Mouse (Mus musculus): Measurements from ENCODE around the gene Mia2. TPM values are rescaled to one million over a fixed set of nuclear protein-coding genes. Genes with fewer than 3 reads are reported as not detected.
A peak's percentile ranks its signal among the peaks of the same experiment; 100 is the strongest.

Gene Mia2
- polyA plus RNA-seq, 1 experiment from 2014 or later = 131 TPM

DNA sequence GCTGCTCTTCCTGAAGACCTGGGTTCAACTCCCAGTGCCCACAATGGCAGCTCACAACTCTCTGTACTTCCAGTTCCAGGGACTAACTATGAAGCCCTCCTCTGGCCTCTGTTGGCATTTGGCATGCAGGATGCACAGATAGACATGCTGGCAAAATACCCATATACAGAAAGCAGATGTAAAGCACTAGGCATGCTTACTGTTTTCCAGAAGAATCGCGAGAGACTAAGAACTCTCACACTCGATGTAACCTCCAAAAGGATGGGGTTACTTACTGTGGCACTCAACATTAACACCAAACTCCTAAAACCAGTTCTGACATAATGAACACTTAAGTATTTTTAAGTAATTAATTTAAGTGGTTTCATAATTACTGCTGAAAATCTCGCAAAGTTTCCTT is 35.3 kb upstream of the Mia2 start:
- Histone ChIP-seq H3K4me3 (ENCODE audit: low read depth, low read length) (peak overlapping the region; percentile 78), H3K27me3 (replicated peaks; ENCODE audit: control insufficient read depth, insufficient read depth, low read length) (no peaks in the 10 kb centered on the region), H3K4me1 (replicated peaks; ENCODE audit: control insufficient read depth, insufficient read depth, low read length) (0 out of 2 replicates have a peak, but pooled peaks cover 5% of the 10 kb centered on the region), H3K36me3 (ENCODE audit: control insufficient read depth, insufficient read depth) (peaks cover 4% of the 10 kb centered on the region; the same call in 1 of the 2 replicates), H3K9ac (ENCODE audit: low read depth, low read length) (peak overlapping the region; percentile 94), H3K9me3 (ENCODE audit: control insufficient read depth) (no peaks in the 10 kb centered on the region), H3K27ac (ENCODE audit: low read depth, low read length) (no peak overlapping the region), H3K4me2 (replicated peaks; ENCODE audit: low read depth) (peak overlapping the region; percentile 67)
- 53% methylated on average over 4 of the region's 4 CpGs for WGBS
- ATAC-seq = no peak
- TF ChIP-seq CTCF (IDR thresholded peaks at IDR 0.05; ENCODE audit: low read depth) = no peak

- ATAC-seq = peak; percentile 90
- WGBS = under 1% methylated on average over 49 of the region's 49 CpGs
- H3K27ac ChIP-seq (ENCODE audit: low read depth, low read length) = peak within 1 kb of the TSS; percentile 95
Observed at GRCm38 (mm10) chr12:59060993-59061595, 34.5 kb upstream of the Mia2 start, which contains the start of gene Trappc6b. Gene Trappc6b (minus strand): TSS chr12:59061472.

GRCm38 (mm10) chr12:59064837-59065236 is 30.8 kb upstream of the Mia2 start:
- Histone ChIP-seq H3K9me3 (ENCODE audit: control insufficient read depth) (no peaks in the 10 kb centered on the region), H3K27ac (ENCODE audit: low read depth, low read length) (no peak overlapping the region), H3K4me2 (replicated peaks; ENCODE audit: low read depth) (no peak overlapping the region), H3K4me3 (ENCODE audit: low read depth, low read length) (no peak overlapping the region), H3K36me3 (ENCODE audit: control insufficient read depth, insufficient read depth) (peaks cover 17% of the 10 kb centered on the region), H3K9ac (ENCODE audit: low read depth, low read length) (no peak overlapping the region), H3K4me1 (replicated peaks; ENCODE audit: control insufficient read depth, insufficient read depth, low read length) (0 out of 2 replicates have a peak, but pooled peaks cover 8% of the 10 kb centered on the region), H3K27me3 (replicated peaks; ENCODE audit: control insufficient read depth, insufficient read depth, low read length) (no peaks in the 10 kb centered on the region)
- no peak for TF ChIP-seq CTCF (IDR thresholded peaks at IDR 0.05; ENCODE audit: low read depth)
- WGBS = 85% methylated on average over 8 of the region's 8 CpGs
- ATAC-seq = no peak

More at GRCm38 (mm10) chr12:59060993-59061595, 34.5 kb upstream of the Mia2 start, which contains the start of gene Trappc6b:
- Histone ChIP-seq H3K4me2 (replicated peaks; ENCODE audit: low read depth) (peak within 1 kb of the TSS; percentile 67), H3K4me1 (replicated peaks; ENCODE audit: control insufficient read depth, insufficient read depth, low read length) (0 out of 2 replicates have a peak, but pooled peaks cover 7% of the 10 kb centered on the region), H3K9me3 (ENCODE audit: control insufficient read depth) (no peaks in the 10 kb centered on the region), H3K9ac (ENCODE audit: low read depth, low read length) (peak within 1 kb of the TSS; percentile 94), H3K27me3 (replicated peaks; ENCODE audit: control insufficient read depth, insufficient read depth, low read length) (no peaks in the 10 kb centered on the region), H3K36me3 (ENCODE audit: control insufficient read depth, insufficient read depth) (peaks cover 4% of the 10 kb centered on the region; the same call in 1 of the 2 replicates), H3K4me3 (ENCODE audit: low read depth, low read length) (peak within 1 kb of the TSS; percentile 78)
- peak; percentile 48 for TF ChIP-seq CTCF (IDR thresholded peaks at IDR 0.05; ENCODE audit: low read depth)

DNA sequence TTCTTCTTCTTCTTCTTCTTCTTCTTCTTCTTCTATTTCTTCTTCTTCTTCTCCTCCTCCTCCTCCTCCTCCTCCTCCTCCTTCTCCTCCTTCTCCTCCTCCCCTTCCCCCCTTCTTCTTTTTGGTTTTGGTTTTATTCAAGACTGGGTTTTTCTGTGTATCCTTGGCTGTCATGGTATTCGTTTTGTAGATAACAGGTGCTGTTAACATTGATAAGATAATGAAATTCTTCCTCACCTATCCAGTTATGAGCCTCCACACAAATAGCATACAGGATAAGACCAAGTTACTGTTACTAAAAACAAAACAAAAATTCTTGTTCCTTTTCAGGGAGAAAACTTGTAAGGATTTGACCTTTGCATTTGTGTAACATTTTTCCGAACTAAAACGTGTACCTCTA is 29.8 kb upstream of the Mia2 start:
- H3K4me3 ChIP-seq (ENCODE audit: low read depth, low read length) = peak overlapping the region; percentile 99
- peak overlapping the region; percentile 97; the same call in 1 of the 2 replicates for H3K9ac ChIP-seq (ENCODE audit: low read depth, low read length)
- no peak for ATAC-seq

GRCm38 (mm10) chr12:59066448-59067077 is 29.0 kb upstream of the Mia2 start, which contains the start of gene Pnn:
Gene Pnn (plus strand): TSS chr12:59066884.
- peak; percentile 46 for TF ChIP-seq CTCF (IDR thresholded peaks at IDR 0.05; ENCODE audit: low read depth)
- Histone ChIP-seq H3K27me3 (replicated peaks; ENCODE audit: control insufficient read depth, insufficient read depth, low read length) (no peaks in the 10 kb centered on the region), H3K4me1 (replicated peaks; ENCODE audit: control insufficient read depth, insufficient read depth, low read length) (0 out of 2 replicates have a peak, but pooled peaks cover 3% of the 10 kb centered on the region), H3K9me3 (ENCODE audit: control insufficient read depth) (no peaks in the 10 kb centered on the region), H3K27ac (ENCODE audit: low read depth, low read length) (peak within 1 kb of the TSS; percentile 92), H3K36me3 (ENCODE audit: control insufficient read depth, insufficient read depth) (peaks cover 33% of the 10 kb centered on the region), H3K9ac (ENCODE audit: low read depth, low read length) (peak within 1 kb of the TSS; percentile 97), H3K4me2 (replicated peaks; ENCODE audit: low read depth) (peak within 1 kb of the TSS; percentile 77), H3K4me3 (ENCODE audit: low read depth, low read length) (peak within 1 kb of the TSS; percentile 99)
- peak; percentile 99 for ATAC-seq
- under 1% methylated on average over 42 of the region's 43 CpGs for whole genome bisulfite sequencing

More for the DNA sequence above, 29.8 kb upstream of the Mia2 start:
- WGBS = 35% methylated on average over 3 of the region's 3 CpGs
- Histone ChIP-seq H3K4me1 (replicated peaks; ENCODE audit: control insufficient read depth, insufficient read depth, low read length) (0 out of 2 replicates have a peak, but pooled peaks cover 3% of the 10 kb centered on the region), H3K27me3 (replicated peaks; ENCODE audit: control insufficient read depth, insufficient read depth, low read length) (no peaks in the 10 kb centered on the region), H3K27ac (ENCODE audit: low read depth, low read length) (peak overlapping the region; percentile 92), H3K4me2 (replicated peaks; ENCODE audit: low read depth) (peak overlapping the region; percentile 77), H3K9me3 (ENCODE audit: control insufficient read depth) (no peaks in the 10 kb centered on the region), H3K36me3 (ENCODE audit: control insufficient read depth, insufficient read depth) (peaks cover 25% of the 10 kb centered on the region)
- no peak for TF ChIP-seq CTCF (IDR thresholded peaks at IDR 0.05; ENCODE audit: low read depth)

DNA sequence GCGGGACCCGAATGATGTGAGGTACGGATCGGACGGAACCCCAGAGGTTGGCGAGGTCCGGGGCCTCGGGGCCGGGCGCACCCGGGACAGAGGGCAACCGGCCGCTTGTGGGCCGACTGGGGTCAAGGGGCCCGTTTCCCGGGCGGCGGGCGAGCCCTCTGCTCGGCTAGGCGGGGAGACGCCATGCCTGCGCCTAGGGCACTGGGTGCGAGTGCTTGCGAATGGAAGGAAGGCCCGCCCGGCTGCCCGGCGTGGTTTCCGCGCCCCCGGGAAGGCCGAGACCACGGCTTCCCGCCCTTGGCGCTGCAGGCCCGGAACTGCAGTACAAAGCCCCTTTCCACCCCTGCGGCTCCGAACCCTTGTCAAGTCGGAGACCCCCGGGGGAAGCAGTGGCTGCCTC is 28.5 kb upstream of the Mia2 start:
- Histone ChIP-seq H3K27me3 (replicated peaks; ENCODE audit: control insufficient read depth, insufficient read depth, low read length) (no peaks in the 10 kb centered on the region), H3K4me1 (replicated peaks; ENCODE audit: control insufficient read depth, insufficient read depth, low read length) (0 out of 2 replicates have a peak, but pooled peaks cover 3% of the 10 kb centered on the region), H3K4me2 (replicated peaks; ENCODE audit: low read depth) (peak overlapping the region; percentile 77), H3K36me3 (ENCODE audit: control insufficient read depth, insufficient read depth) (peaks cover 39% of the 10 kb centered on the region), H3K9ac (ENCODE audit: low read depth, low read length) (peak overlapping the region; percentile 97), H3K4me3 (ENCODE audit: low read depth, low read length) (peak overlapping the region; percentile 99), H3K27ac (ENCODE audit: low read depth, low read length) (peak overlapping the region; percentile 92), H3K9me3 (ENCODE audit: control insufficient read depth) (no peaks in the 10 kb centered on the region)
- WGBS = under 1% methylated on average over 39 of the region's 41 CpGs
- no peak for TF ChIP-seq CTCF (IDR thresholded peaks at IDR 0.05; ENCODE audit: low read depth)
- ATAC-seq = peak; percentile 62

Measured in intestine, postnatal 0 days (tissue).